Mouse (Mus musculus): ENCODE data around the gene Igf1. TPM values are rescaled to one million over a fixed set of nuclear protein-coding genes. Genes with fewer than 3 reads are reported as not detected.

The Igf1 gene
- polyA plus RNA-seq (2015; fragmentation: Nextera tagmentation; extraction: Ambion mirVana): 119 and 121 TPM in 2 replicates

DNA sequence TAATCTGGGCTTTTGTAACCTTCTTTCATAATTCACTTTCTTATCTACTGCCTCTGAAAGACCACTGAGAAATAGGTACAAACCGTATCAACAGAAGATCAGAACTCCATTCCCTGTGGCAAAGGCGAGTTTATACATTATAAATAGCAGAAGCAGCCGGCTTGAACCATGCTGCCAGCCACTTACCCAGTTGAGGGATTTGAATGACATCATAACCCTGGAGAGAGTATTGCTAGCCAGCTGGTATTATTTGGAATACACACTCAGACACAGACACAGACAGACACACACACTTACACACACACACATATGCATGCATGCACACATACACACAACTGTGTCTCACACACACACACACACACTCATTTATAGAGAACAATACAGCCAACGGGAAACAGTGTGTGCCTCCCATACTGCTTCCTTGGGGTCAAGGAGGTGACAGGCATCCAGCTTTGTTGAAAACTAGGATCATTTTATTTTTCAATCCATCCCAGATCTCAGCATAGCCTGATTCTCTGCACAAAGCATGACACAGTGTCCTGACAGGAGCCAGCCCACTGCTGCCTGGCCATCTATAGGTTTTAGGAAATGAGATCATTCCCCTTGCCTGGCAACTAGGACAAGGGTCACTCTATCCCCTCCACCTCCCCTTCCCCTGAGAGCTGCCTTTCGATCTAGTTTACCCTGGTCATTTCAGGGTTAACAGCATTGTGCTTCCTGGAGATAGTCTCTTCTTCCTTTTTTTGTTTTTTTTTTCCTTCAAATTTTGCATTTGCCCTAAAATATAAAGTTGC, at the start of gene Igf1:
Gene Igf1 (plus strand): TSS at position 253 of the 794 bp plus-strand sequence.
- 0 out of 2 replicates have a peak, but pooled peaks have one; percentile 32 for ATAC-seq (ENCODE audit: insufficient read depth, low FRiP score, low read depth)
- H3K9ac ChIP-seq: no peak within 1 kb of the TSS
- 13% methylated on average over 5 of the region's 5 CpGs for WGBS
- H3K27ac ChIP-seq: peak within 1 kb of the TSS; percentile 95
- no peaks in the 10 kb centered on the region for H3K27me3 ChIP-seq (replicated peaks)
- H3K9me3 ChIP-seq: no peaks in the 10 kb centered on the region
- H3K4me1 ChIP-seq: peaks cover 18% of the 10 kb centered on the region
- peak within 1 kb of the TSS; percentile 54 for H3K4me3 ChIP-seq (replicated peaks)
- H3K36me3 ChIP-seq: no peaks in the 10 kb centered on the region
- H3K4me2 ChIP-seq: peak within 1 kb of the TSS; percentile 67

GRCm38 (mm10) chr10:87812157-87813072, 45.6 kb upstream of the Igf1 start:
- H3K9me3 ChIP-seq: no peaks in the 10 kb centered on the region
- 42% methylated on average over 8 of the region's 8 CpGs for WGBS
- no peaks in the 10 kb centered on the region for H3K4me1 ChIP-seq
- no peaks in the 10 kb centered on the region for H3K36me3 ChIP-seq
- no peak overlapping the region for H3K9ac ChIP-seq
- no peak for ATAC-seq (ENCODE audit: insufficient read depth, low FRiP score, low read depth)
- H3K4me3 ChIP-seq (replicated peaks): no peak overlapping the region
- H3K4me2 ChIP-seq: peak overlapping the region; percentile 17
- no peaks in the 10 kb centered on the region for H3K27me3 ChIP-seq (replicated peaks)
- no peak overlapping the region for H3K27ac ChIP-seq

- Histone ChIP-seq H3K36me3 (no peaks in the 10 kb centered on the region), H3K4me1 (no peaks in the 10 kb centered on the region), H3K27ac (no peak overlapping the region), H3K9ac (no peak overlapping the region), H3K9me3 (no peaks in the 10 kb centered on the region), H3K4me2 (peak overlapping the region; percentile 17), H3K27me3 (replicated peaks) (no peaks in the 10 kb centered on the region), H3K4me3 (replicated peaks) (no peak overlapping the region)
- WGBS: 14% methylated on average over 3 of the region's 3 CpGs
- no peak; the same call in 1 of the 2 replicates for ATAC-seq (ENCODE audit: insufficient read depth, low FRiP score, low read depth)
These were observed 44.9 kb upstream of the Igf1 start for GRCm38 (mm10) chr10:87813073-87813590.

DNA sequence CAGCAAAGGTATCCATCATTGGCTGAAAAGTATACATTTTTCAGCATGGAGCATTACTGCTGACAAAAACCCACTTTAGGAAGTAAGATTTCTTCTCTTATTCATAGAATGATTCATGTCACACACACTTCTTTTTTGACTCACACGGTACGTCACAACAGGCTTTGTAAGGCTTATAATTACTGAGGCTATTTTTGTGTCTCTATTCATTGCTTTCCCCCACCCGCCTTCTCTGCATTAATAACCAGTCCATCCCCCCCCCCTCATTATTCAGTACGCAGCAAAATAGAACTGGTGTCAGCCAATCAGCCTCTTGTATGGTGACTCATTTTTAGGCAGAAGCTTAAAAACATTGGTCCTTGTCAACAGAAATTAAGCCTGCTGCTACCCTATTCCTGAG, 41.2 kb upstream of the Igf1 start:
- Histone ChIP-seq H3K9me3 (no peaks in the 10 kb centered on the region), H3K36me3 (no peaks in the 10 kb centered on the region), H3K4me2 (no peak overlapping the region), H3K27ac (no peak overlapping the region), H3K4me3 (replicated peaks) (no peak overlapping the region), H3K9ac (no peak overlapping the region), H3K27me3 (replicated peaks) (no peaks in the 10 kb centered on the region), H3K4me1 (no peaks in the 10 kb centered on the region)
- WGBS: 66% methylated on average over 4 of the region's 4 CpGs
- no peak for ATAC-seq (ENCODE audit: insufficient read depth, low FRiP score, low read depth)

DNA sequence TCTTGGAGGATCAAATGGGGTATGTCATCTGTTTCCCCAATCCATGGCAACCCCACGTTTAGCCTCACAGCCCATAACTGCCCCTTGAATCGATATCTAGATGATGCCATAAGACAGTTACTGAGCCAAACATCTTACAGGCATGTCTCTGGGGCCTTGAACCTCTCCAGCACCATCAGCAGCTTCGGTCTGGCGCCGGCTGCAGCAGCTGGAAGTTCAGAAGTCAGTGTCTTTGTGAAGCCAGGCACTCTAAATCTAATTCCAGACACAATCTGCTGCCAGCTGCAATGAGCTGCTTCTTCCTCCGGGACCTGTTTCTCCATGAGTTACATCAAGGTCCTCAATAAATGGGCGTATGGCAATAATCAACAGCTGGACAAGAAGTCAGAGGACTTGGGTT, 40.3 kb upstream of the Igf1 start:
- no peak overlapping the region for H3K4me2 ChIP-seq
- no peak overlapping the region for H3K9ac ChIP-seq
- 65% methylated on average over 7 of the region's 7 CpGs for WGBS
- no peaks in the 10 kb centered on the region for H3K4me1 ChIP-seq
- no peaks in the 10 kb centered on the region for H3K36me3 ChIP-seq
- ATAC-seq (ENCODE audit: insufficient read depth, low FRiP score, low read depth): no peak
- H3K27me3 ChIP-seq (replicated peaks): no peaks in the 10 kb centered on the region
- no peak overlapping the region for H3K27ac ChIP-seq
- no peaks in the 10 kb centered on the region for H3K9me3 ChIP-seq
- no peak overlapping the region for H3K4me3 ChIP-seq (replicated peaks)

DNA sequence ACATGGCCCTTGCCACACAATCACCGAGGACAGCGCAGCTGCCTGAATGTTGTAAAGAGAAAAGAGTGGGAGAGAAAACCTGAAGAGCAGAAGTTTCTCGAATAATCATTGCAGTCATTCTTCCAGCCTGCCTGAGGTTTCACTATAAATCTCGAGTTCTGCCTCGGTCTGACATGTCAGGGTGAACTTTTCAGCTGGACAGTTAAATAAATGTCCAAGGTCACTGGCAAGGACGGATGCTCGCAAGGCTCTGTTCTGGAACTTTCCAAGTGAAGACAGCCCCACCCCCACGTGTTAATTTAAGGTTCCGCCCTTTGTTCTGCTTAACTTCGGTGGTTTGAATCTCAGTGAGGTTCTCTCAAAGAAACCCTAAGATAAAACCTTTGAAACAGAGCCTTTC, 36.2 kb upstream of the Igf1 start:
- Histone ChIP-seq H3K27me3 (replicated peaks) (no peaks in the 10 kb centered on the region), H3K9me3 (no peaks in the 10 kb centered on the region), H3K4me3 (replicated peaks) (no peak overlapping the region), H3K4me2 (no peak overlapping the region), H3K4me1 (no peaks in the 10 kb centered on the region), H3K9ac (no peak overlapping the region), H3K36me3 (no peaks in the 10 kb centered on the region), H3K27ac (no peak overlapping the region)
- WGBS: 56% methylated on average over 10 of the region's 10 CpGs
- ATAC-seq (ENCODE audit: insufficient read depth, low FRiP score, low read depth): no peak

DNA sequence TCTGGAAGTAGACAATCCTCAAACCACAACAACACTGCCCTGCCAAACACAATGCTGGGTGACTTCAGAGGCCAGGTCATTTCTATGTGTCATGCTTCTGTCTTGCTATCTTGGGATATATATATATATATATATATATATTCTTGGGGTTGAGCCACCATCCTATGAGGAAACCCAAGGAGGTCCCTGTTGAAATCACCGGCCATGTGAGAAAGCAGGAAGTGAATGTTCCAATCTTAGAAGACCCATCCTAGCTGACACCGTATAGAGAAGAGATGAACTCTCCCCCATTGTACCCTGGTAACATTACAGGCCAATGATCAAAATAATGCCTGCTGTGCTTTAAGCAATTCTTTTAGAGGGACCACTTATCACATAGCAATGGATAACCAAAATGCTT, 28.1 kb upstream of the Igf1 start:
- no peak overlapping the region for H3K9ac ChIP-seq
- no peaks in the 10 kb centered on the region for H3K9me3 ChIP-seq
- no peaks in the 10 kb centered on the region for H3K36me3 ChIP-seq
- H3K27me3 ChIP-seq (replicated peaks): no peaks in the 10 kb centered on the region
- H3K4me3 ChIP-seq (replicated peaks): no peak overlapping the region
- no peaks in the 10 kb centered on the region for H3K4me1 ChIP-seq
- H3K4me2 ChIP-seq: no peak overlapping the region
- WGBS: 88% methylated on average over 2 of the region's 2 CpGs
- H3K27ac ChIP-seq: no peak overlapping the region
- no peak for ATAC-seq (ENCODE audit: insufficient read depth, low FRiP score, low read depth)

GRCm38 (mm10) chr10:87830639-87831038, 27.4 kb upstream of the Igf1 start:
- no peak for ATAC-seq (ENCODE audit: insufficient read depth, low FRiP score, low read depth)
- 86% methylated on average over 2 of the region's 2 CpGs for WGBS
- Histone ChIP-seq H3K27me3 (replicated peaks) (no peaks in the 10 kb centered on the region), H3K4me3 (replicated peaks) (no peak overlapping the region), H3K9ac (no peak overlapping the region), H3K27ac (no peak overlapping the region), H3K4me1 (no peaks in the 10 kb centered on the region), H3K4me2 (no peak overlapping the region), H3K9me3 (no peaks in the 10 kb centered on the region), H3K36me3 (no peaks in the 10 kb centered on the region)

DNA sequence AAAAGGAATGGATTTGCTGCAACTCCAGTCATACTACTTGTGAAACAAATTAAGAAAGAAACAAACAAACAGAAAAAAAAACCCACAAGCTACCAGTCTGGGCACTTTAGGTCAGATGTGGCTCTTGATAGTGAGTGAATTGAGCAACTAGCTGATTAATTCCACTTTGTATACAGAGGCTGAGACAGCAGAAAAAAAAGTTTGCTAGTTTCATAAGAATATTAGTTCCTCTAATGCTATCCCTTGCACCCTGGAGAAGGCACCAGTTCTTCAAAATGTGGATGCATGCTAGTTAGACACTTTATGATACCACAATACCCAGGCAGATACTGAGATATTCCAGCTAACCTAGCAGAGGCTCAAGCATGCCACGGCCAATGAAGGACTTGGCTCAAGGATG, 26.0 kb upstream of the Igf1 start:
- Histone ChIP-seq H3K4me1 (no peaks in the 10 kb centered on the region), H3K4me2 (no peak overlapping the region), H3K9me3 (no peaks in the 10 kb centered on the region), H3K27ac (no peak overlapping the region), H3K9ac (no peak overlapping the region), H3K27me3 (replicated peaks) (no peaks in the 10 kb centered on the region), H3K4me3 (replicated peaks) (no peak overlapping the region), H3K36me3 (no peaks in the 10 kb centered on the region)
- 77% methylated on average over 1 of the region's 1 CpGs for WGBS
- no peak for ATAC-seq (ENCODE audit: insufficient read depth, low FRiP score, low read depth)

DNA sequence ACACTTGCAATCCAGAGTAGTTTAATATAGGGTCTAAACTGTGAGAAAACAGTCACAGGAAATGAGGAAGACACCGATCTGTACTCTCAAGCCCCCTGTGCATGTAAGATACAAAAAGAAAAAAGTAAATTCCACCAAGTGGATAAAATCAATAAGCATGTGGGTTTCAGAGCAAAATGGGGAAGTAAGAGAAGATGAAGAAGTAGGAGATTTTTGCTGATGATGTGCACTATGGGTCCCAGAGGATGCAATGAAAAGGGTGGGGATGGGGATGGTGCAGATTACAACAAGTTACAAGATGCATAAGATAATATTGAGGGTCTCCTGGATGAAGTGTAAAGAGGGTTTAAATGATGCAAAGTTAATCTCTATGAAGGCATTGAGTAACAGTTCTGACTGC, 18.6 kb upstream of the Igf1 start:
- no peak overlapping the region for H3K27ac ChIP-seq
- H3K9me3 ChIP-seq: no peaks in the 10 kb centered on the region
- no peaks in the 10 kb centered on the region for H3K27me3 ChIP-seq (replicated peaks)
- H3K9ac ChIP-seq: no peak overlapping the region
- H3K4me2 ChIP-seq: no peak overlapping the region
- H3K4me3 ChIP-seq (replicated peaks): no peak overlapping the region
- no peak for ATAC-seq (ENCODE audit: insufficient read depth, low FRiP score, low read depth)
- 89% methylated on average over 1 of the region's 1 CpGs for WGBS
- H3K4me1 ChIP-seq: no peaks in the 10 kb centered on the region
- H3K36me3 ChIP-seq: no peaks in the 10 kb centered on the region

GRCm38 (mm10) chr10:87842501-87842900, 15.6 kb upstream of the Igf1 start:
- no peak for ATAC-seq (ENCODE audit: insufficient read depth, low FRiP score, low read depth)
- H3K9ac ChIP-seq: no peak overlapping the region
- H3K27ac ChIP-seq: no peak overlapping the region
- no peaks in the 10 kb centered on the region for H3K27me3 ChIP-seq (replicated peaks)
- H3K4me1 ChIP-seq: no peaks in the 10 kb centered on the region
- H3K9me3 ChIP-seq: no peaks in the 10 kb centered on the region
- H3K4me2 ChIP-seq: no peak overlapping the region
- WGBS: 71% methylated on average over 4 of the region's 4 CpGs
- no peak overlapping the region for H3K4me3 ChIP-seq (replicated peaks)
- H3K36me3 ChIP-seq: no peaks in the 10 kb centered on the region
